Mouse (Mus musculus): ENCODE results near the gene Taf8.
"Not testable (repeated sequence)": the region's sequence is repeated elsewhere in the genome, so short reads cannot be mapped to it uniquely, and the experiment has no call there.

Gene Taf8

GRCm38 (mm10) chr17:47516232-47516631 is 14.1 kb upstream of the Taf8 start:
- DNase-seq = no peak

GRCm38 (mm10) chr17:47515180-47515844 is 13.2 kb upstream of the Taf8 start:
- DNase-seq = no peak

DNA sequence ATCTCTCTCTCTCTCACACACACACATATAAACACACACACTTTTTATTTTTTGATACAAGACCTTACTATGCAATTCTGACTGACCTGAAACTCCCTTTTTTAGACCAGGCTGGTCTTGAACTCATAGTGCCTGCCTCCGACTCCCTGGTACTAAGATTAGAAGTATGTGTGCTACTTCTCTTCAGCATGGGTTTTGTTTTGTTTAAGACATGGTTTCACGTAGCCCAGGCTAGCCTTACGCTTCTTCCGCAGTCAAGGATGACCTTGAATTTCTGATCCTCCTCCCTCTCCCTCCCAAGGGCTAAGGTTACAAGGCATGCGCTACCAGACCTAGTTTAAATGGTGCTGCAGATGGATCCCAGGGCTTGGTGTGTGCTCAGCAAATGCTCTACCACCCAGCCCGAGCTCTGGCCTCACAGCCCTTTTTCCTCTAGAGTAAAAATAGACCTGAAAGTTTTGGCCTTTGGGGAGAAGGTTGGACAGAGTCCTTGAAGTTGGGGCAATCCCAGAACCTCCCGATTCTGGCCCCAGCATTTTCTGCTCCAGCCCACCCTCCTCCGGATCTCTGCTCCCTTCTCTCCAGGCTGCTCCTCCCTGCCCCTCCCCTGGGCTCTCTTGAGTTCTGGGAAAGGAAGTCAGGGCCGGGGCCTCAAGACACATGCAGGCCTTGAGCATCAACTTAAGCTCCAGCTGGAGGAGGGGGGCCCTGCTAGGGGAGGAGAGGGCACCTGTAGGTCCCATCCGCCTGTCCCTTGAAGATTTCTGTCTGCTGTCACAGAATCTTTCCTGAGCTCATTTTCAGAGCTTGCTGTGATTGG is 11.1 kb upstream of the Taf8 start:
- DNase-seq = no peak

DNA sequence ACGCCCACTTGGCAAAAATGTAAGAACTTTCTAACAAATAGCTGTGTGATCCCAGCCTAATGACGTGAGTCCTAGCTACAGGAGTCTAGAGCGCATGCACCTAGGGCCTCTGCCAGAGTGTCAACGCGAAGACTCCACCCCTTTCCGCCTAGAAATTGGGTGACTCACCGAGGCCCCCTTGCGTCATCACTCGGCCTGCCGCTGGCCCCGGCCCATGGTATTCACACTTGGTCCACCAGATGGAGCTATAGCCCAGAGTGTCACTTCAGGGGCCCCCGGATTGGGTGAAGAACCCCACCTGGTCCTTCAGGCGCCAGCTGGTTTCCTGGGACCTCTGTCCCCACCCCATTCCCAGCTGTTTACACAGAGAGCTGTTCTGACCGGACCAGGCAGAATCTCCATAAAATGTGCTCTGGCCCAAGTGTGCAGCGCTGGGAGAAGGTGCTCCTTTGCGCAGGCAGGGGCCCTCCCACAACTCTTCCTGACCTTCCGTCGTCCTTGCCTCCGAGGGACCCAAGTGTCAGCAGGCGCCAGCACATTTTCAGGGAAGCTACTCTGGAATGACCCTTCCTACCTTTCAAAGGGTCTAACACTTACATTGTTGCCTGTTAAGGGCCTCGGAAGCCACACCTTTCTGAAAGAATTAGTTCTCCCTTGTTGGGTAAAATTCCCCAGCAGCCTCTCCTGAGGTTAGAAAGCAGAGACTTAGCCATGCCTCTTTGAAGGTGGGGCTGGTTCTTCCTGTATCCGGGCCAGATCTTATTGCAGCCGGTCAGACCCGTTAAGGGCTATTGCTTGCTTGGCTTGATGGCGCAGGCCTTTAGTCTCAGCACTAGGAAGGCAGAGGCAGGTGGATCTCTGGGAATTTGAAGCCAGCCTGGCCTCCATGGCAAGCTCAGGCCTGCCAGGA is 9.3 kb upstream of the Taf8 start:
- DNase-seq = peak; percentile 81

DNA sequence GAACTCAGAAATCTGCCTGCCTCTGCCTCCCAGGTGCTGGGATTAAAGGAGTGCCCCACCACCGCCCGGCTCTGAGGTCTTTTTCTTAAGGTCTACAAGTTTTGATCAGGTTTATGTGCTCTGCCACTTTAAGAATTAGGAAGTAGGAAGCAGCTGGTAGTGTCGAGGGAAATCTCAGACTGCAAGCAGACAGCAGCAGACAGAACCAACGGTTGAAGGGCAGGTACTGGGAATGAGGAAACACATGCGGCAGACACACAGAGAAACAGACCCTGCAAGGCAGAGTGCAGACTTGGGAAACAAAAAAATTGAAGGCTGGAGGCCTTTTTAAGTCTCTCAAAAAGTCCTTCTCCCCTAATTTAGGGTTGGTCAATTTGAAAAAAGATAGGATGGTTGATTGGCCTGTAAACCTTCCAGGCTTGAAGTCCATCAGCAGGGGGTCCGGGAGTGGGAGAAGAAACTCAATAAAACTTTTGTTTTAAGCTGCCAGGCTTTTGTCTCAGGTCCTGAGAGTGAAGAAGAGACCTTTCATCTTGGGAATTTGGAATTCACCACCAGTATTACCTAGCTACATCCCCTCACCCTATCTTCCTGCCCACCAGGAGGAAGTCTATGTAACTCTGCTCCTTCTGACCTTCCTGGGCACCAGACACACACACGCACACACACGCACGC is 7.1 kb upstream of the Taf8 start:
- no peak for DNase-seq

GRCm38 (mm10) chr17:47508012-47508608 is 6.0 kb upstream of the Taf8 start:
- peak; percentile 38 for DNase-seq

GRCm38 (mm10) chr17:47507523-47507922 is 5.4 kb upstream of the Taf8 start:
- no peak for DNase-seq

DNA sequence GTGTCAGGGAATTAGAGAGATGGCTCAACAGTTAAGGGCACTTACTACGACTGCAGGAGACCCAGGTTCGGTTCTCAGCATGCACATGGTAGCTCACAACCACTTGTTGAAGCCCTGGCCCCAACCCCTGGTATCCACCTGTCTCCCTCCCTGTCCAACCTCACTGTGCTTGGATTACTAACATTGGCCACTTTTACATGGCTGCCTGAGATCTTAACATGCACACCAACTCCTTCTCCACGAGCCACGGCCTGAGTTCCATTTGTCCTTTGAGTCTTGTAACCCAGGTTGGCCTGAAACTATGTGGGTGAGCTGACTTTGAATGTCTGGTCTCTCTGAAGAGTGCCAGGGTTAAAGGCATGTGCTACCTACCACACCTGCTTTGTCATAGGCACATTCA is 4.6 kb upstream of the Taf8 start:
- DNase-seq = no peak

- no peak for DNase-seq
These were observed 4.0 kb upstream of the Taf8 start for GRCm38 (mm10) chr17:47506042-47506441.

DNA sequence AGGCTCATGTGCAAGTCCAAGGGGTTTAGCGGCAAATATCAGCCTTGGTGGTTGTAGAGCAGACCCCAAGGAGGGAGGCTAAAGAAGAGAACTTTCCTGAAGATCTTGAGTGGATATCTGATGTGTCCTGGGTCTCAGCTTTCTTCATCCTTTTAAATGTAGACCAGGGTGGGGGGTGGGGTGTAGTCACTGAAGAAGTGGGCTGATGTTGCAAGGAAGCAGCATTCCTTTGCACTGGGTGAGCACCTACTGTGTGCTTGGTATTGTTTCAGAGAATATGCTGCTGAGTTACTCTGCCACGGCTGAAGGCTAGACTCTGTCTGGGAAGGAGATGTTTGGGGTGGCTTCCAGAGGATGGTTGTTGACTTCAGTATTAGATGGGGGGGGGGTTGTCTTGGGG is 3.5 kb upstream of the Taf8 start:
- DNase-seq = no peak

GRCm38 (mm10) chr17:47504941-47505346 is 2.9 kb upstream of the Taf8 start, which contains the start of gene Ccnd3:
TSS of gene Ccnd3 (plus strand) at chr17:47505051.
- peak; percentile 19 for DNase-seq

DNA sequence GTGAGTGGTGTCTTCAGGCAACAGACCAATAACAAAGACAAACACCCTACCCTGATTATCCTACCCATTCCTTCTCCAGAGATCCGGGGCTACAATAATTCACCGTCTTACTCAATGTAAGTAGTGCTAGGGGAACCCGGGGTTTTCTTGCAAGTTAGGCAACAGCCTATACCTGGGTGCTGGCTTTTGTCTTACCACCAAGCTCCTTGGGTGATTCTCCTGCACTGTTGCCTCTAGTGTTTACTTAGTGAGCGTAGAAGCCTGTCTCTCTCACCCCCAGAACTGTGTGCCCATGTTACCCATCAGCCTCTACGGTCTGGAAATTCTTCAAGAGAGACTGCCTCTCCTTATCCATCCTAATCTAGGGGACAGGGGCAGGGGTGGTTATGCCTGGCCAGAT is 2.1 kb upstream of the Taf8 start:
- DNase-seq = no peak

DNA sequence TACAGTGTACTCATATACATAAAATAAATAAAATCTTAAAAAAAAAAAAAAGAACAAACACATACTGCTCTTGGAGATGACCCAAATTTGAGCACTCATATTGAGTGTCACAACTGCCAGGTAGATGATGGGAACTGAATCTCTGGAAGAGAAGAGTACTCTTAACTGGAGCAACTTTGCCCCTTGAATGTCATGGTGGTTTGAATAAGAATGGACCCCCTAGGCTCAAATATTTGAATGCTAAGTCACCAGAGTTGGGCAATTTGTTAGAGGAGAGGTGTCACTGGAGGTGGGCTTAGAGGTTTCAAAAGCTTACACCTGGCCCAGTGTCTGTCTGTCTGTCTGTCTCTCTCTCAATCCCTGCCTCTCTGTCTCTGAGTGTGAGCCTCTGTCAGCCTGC is 1.6 kb upstream of the Taf8 start:
- DNase-seq = no peak

- DNase-seq = not testable (repeated sequence)
These were observed 584 bp upstream of the Taf8 start for GRCm38 (mm10) chr17:47502707-47503045.

DNA sequence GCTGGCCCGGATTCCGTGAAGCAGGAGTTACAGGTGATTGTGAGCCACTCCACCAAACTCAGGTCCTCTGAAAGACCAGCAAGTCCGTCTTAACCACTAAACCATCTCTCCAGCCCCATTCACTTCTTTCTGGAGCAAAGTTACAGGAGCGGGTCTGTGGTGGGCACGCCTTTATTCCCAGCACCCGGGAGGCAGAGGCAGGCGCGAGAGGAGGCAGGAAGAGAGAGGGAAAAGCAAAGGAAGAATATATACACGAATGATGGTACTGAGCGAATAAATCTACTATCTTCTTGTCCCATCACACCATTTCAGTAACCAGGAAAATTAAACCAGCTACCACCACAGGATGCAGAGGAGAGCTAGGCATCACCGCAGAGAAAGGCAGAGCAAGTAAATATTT is 561 bp downstream of the Taf8 start:
- no peak for DNase-seq

DNA sequence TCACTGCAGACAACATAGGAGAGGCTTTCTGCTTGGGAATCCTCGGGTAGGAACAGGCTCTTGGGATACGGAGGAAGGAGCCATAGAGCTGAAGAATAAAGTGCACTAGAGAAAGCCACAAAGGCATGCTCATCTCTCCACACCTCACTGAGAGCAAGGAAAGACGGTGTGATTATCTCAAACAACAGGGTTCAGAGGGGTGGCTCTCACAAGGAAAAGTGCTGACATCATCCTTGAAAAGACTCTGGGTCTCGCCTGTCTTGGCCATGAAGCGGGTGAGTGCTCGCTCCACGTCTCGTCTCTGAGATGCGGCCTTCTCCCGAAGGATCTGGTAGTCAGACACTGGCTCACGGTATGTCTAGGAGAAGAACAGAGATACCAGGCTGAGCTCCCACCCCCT is 8.0 kb downstream of the Taf8 start:
- no peak for DNase-seq

- no peak for DNase-seq
These were observed 8.4 kb downstream of the Taf8 start for GRCm38 (mm10) chr17:47493653-47494052.

DNA sequence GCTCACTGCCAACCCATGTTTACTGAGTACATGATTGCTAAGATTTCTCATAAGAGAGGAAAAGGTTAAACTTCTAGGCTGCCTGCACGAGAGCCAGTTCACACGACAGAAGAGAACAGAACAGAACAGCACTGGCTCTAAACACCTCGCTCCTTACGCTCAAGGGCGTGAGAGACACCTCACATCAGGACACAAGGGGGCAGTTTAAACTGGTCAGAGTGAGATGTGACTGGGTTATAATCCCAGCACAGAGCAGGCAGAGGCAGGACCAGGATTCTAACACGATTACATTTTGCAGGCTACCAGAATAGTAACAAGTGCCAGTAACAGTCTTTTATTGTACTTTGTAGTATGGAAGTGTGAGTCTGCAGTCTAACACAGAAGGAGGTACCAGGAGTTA is 9.4 kb downstream of the Taf8 start:
- DNase-seq = no peak

GRCm38 (mm10) chr17:47490791-47491190 is 11.3 kb downstream of the Taf8 start:
- no peak for DNase-seq

GRCm38 (mm10) chr17:47485791-47486190 is 16.3 kb downstream of the Taf8 start:
- no peak for DNase-seq

DNA sequence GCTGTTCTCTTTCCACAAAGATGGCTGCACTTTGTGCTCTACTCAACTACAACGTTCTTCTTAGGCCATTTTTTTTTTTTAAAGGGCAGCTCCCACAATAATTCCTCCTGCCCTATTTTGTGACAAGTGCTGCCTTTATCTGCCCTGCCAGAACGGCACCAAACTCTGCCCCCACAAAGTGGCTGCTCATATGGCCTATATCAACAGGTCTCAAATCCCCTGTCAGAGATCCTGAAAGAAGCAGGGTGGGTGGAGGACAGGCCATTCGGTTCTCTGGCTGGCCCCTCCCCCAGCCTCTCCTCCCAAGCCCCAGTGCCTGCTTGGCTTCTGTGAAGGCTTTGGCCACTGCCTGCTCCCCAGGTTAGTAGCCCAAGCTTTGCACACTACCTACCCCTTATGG is 17.1 kb downstream of the Taf8 start:
- no peak for DNase-seq

DNA sequence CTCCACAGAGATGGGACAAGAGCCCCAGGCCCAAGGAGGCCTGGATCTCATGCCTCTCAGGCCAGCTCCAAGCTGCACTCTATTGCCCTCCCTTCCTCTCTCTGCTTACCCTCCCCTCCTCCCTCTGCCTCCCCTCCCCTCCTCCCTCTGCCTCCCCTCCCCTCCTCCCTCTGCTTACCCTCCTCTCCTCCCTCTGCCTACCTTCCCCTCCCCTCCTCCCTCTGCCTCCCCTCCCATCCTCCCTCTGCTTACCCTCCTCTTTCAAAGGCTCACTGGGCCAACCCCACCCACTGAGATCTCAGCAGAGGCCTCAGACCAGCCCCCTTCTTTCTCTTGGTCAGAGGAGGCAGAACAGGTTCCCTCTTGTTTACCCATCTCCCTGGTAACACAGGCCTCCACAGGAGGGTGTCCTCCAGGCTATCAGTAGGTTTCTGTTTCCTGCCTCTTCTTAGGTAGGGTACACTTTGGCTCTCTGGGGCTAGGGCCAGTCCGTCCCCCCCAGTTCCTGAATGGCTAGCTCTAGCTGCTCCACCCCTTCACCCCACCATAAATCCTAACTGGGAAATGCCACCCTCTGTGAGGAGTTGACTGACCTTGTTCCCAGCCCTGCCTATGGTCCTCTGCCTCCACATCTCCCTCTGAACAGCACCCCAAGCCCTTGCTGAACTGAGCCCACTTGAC is 17.7 kb downstream of the Taf8 start:
- no peak for DNase-seq
